Mouse (Mus musculus) stomach, postnatal 0 days (tissue): ENCODE data around the gene Cnga3. TPM values are rescaled to one million over a fixed set of nuclear protein-coding genes. Genes with fewer than 3 reads are reported as not detected.

Source experiments
- ATAC-seq: fragments of 200-750 bp; cut with Nextera tagmentation; 2 replicates; pipeline ENCODE4 v1.8.0; 2017; ENCODE audit not compliant: low FRiP score, low TSS enrichment
- DNase-seq: peaks from one replicate; pipeline ENCODE4 v3.0.0-alpha.2; 2016; ENCODE audit warnings: low spot score
- H3K27ac ChIP-seq: fragments of 300-500 bp; sonication (generic); replicated peaks from 2 replicates; pipeline ENCODE4 v1.5.1; 2014; ENCODE audit warnings: mild to moderate bottlenecking, control low read depth
- H3K27me3 ChIP-seq: fragments of 300-500 bp; sonication (generic); 2 replicates; pipeline ENCODE4 v1.6.1; 2014; ENCODE audit warnings: low read length; ENCODE audit not compliant: control insufficient read depth, insufficient read depth
- H3K36me3 ChIP-seq: fragments of 300-500 bp; sonication (generic); 2 replicates; pipeline ENCODE4 v1.6.1; 2014; ENCODE audit warnings: low read length, mixed read lengths; ENCODE audit not compliant: control insufficient read depth, insufficient read depth
- H3K4me1 ChIP-seq: fragments of 300-500 bp; sonication (generic); replicated peaks from 2 replicates; pipeline ENCODE4 v1.6.1; 2014; ENCODE audit warnings: antibody characterized with exemption; ENCODE audit not compliant: control insufficient read depth, insufficient read depth
- H3K4me2 ChIP-seq: fragments of 300-500 bp; sonication (generic); replicated peaks from 2 replicates; pipeline ENCODE4 v1.6.1; 2014; ENCODE audit warnings: low read depth, mild to moderate bottlenecking, control low read depth, moderate library complexity
- H3K4me3 ChIP-seq: fragments of 300-500 bp; sonication (generic); 2 replicates; pipeline ENCODE4 v1.5.1; 2014; ENCODE audit warnings: low read depth, low read length, control low read depth
- H3K9ac ChIP-seq: fragments of 300-500 bp; sonication (generic); 2 replicates; pipeline ENCODE4 v1.6.1; 2014; ENCODE audit warnings: mild to moderate bottlenecking, low read length, control low read depth, mixed read lengths
- H3K9me3 ChIP-seq: fragments of 300-500 bp; sonication (generic); 2 replicates; pipeline ENCODE4 v1.6.1; 2016; ENCODE audit warnings: low read length; ENCODE audit not compliant: control insufficient read depth
- CTCF ChIP-seq: IDR thresholded peaks from 2 replicates; pipeline ENCODE4 v1.5.1; 2016; ENCODE audit warnings: antibody characterized with exemption, low read depth, mild to moderate bottlenecking, moderate library complexity
- EP300 ChIP-seq: optimal IDR thresholded peaks from 2 replicates; pipeline ENCODE3; 2016; ENCODE audit warnings: antibody characterized with exemption
- WGBS: fragments of 180-500 bp; shearing (Covaris S2); extraction: QIAGEN DNeasy Blood & Tissue Kit; methylation state at CpG from one replicate; pipeline ENCODE4 v1.1.7; 2014; 5-methylcytosine and 5-hydroxymethylcytosine counted together
- polyA plus RNA-seq: library from polyadenylated mRNA; unstranded; fragments of >200 nt; fragmentation: Nextera tagmentation; extraction: Ambion mirVana; gene quantifications from 2 replicates; pipeline ENCODE4 v1.2.1, GENCODE M21; 2015

Gene Cnga3
- polyA plus RNA-seq, 1 experiment from 2014 or later: 1.2 TPM

DNA sequence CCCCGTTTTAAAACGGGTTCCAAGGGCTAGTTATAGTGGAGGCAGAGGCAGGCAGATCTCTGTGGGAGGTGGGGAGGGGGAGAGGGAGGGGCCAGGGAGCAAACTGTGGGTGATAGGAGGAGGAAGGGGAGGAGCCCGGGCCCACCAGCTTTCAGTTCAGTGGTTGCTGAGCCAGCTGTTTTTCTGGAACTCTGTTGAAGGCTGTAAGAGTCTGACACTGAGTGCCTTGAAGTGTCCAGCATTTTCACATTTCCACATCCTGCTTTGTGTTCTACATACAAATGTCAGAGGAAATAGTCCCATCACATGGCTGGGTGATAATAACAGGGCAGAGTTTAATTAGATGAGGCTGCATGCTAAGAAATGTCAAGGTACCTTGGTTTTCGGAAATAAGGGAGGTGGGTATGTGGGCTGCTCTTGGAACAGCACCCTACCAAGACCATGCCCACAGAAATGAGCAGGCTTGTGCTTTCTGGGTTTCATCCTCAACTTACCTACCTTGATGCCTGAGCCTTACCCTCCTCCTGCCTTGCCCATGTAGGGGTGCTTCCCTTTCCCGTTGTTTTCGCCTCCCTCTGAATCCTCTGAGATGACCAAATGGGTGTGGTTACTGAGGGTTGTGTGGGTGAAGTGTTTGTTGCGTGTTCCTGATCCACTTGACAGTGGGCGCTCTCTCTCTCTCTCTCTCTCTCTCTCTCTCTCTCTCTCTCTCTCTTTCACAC lies 93.9 kb downstream of the Cnga3 start:
- no peak overlapping the region for H3K27ac ChIP-seq
- no peaks in the 10 kb centered on the region for H3K9me3 ChIP-seq
- no peak for TF ChIP-seq EP300
- TF ChIP-seq CTCF: no peak
- H3K4me1 ChIP-seq: no peaks in the 10 kb centered on the region
- H3K36me3 ChIP-seq: no peaks in the 10 kb centered on the region
- no peak for ATAC-seq
- no peak overlapping the region for H3K4me2 ChIP-seq
- H3K9ac ChIP-seq: no peak overlapping the region
- DNase-seq: no peak
- no peaks in the 10 kb centered on the region for H3K27me3 ChIP-seq
- no peak overlapping the region for H3K4me3 ChIP-seq
- 78% methylated on average over 8 of the region's 8 CpGs for WGBS

DNA sequence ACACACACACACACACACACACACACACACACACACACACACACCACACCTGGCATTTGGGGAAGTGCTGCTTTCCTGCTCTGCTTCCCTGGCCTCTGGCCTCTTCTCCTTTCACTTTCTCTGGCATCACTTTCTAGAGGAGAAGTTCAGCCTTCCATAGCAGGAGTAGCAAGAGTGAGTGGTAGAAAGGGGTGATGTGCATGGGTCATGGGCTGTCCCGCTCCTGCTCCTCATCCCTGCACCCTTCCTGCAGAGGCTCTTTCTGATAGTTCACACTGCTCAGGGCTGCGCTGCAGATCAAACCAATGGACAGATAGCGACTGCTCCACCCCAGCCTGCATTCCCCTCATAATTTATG lies 94.5 kb downstream of the Cnga3 start:
- 75% methylated on average over 3 of the region's 3 CpGs for WGBS
- no peak overlapping the region for H3K9ac ChIP-seq
- no peak overlapping the region for H3K4me3 ChIP-seq
- no peak overlapping the region for H3K4me2 ChIP-seq
- ATAC-seq (no peak), DNase-seq (no peak)
- H3K27ac ChIP-seq: no peak overlapping the region
- H3K9me3 ChIP-seq: no peaks in the 10 kb centered on the region
- no peaks in the 10 kb centered on the region for H3K4me1 ChIP-seq
- H3K36me3 ChIP-seq: no peaks in the 10 kb centered on the region
- TF ChIP-seq CTCF: no peak
- no peak for TF ChIP-seq EP300
- no peaks in the 10 kb centered on the region for H3K27me3 ChIP-seq

DNA sequence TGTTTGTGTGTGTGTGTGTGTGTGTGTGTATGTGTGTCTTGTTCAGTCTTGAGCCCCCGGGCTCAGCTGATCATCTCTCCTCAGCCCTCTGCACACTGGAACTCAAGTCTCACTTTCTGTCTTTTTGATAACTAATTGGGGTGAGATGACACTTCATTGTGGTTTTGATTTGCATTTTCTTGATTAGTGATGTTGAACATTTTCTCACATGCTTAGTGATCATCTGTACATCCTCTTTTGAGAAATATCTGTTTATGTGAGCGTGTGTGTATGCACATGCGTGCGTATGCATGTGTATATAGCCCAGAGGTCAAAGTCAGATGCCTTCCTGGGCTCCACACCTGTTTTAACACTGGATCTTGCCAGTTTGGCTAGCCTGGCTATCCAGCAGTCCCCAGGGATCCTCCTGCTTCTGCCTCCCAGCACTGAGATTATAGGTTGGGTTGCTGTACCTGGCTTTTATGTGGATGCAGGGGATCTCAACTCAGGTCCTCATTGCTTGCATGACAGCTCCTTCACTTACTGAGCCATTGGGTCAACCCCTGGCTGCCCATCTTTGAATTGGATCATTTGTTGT lies 95.8 kb downstream of the Cnga3 start:
- ATAC-seq (no peak), DNase-seq (no peak)
- no peaks in the 10 kb centered on the region for H3K9me3 ChIP-seq
- 97% methylated on average over 4 of the region's 4 CpGs for WGBS
- H3K4me2 ChIP-seq: no peak overlapping the region
- TF ChIP-seq CTCF (no peak), EP300 (no peak)
- no peak overlapping the region for H3K4me3 ChIP-seq
- no peaks in the 10 kb centered on the region for H3K27me3 ChIP-seq
- H3K9ac ChIP-seq: no peak overlapping the region
- no peak overlapping the region for H3K27ac ChIP-seq
- H3K4me1 ChIP-seq: no peaks in the 10 kb centered on the region
- H3K36me3 ChIP-seq: no peaks in the 10 kb centered on the region

Other genes with a start within 250 kb of the Cnga3 start
- gene Vwa3b, start 187.8 kb upstream of the Cnga3 start, polyA plus RNA-seq: 1.1 and 1.7 TPM in 2 replicates
- 10.6 and 12.0 TPM in 2 replicates for gene Inpp4a, start 85.4 kb downstream of the Cnga3 start, polyA plus RNA-seq
- 24.1 and 25.8 TPM in 2 replicates for gene Coa5, start 215.7 kb downstream of the Cnga3 start, polyA plus RNA-seq
- gene Unc50, start 215.7 kb downstream of the Cnga3 start, polyA plus RNA-seq: 131 and 141 TPM in 2 replicates